Mouse (Mus musculus): ENCODE results near the gene Tnfaip2.

Tnfaip2 gene

GRCm38 (mm10) chr12:111428364-111428763 is 13.9 kb upstream of the Tnfaip2 start:
- no peak for DNase-seq (ENCODE audit: low spot score in 2 of 2)

- no peak for DNase-seq (ENCODE audit: low spot score in 2 of 2)
Measured at GRCm38 (mm10) chr12:111428961-111429911, 13.0 kb upstream of the Tnfaip2 start.

- no peak for DNase-seq (ENCODE audit: low spot score in 2 of 2)
Measured at GRCm38 (mm10) chr12:111430049-111430867, 12.0 kb upstream of the Tnfaip2 start.

- no peak for DNase-seq (ENCODE audit: low spot score in 2 of 2)
Measured at GRCm38 (mm10) chr12:111430868-111431817, 11.1 kb upstream of the Tnfaip2 start.

- DNase-seq (ENCODE audit: low spot score in 2 of 2), result no peak
Measured at GRCm38 (mm10) chr12:111432097-111432496, 10.2 kb upstream of the Tnfaip2 start.

GRCm38 (mm10) chr12:111432751-111433331 is 9.4 kb upstream of the Tnfaip2 start:
- DNase-seq (ENCODE audit: low spot score in 2 of 2), result no peak

- no peak for DNase-seq (ENCODE audit: low spot score in 2 of 2)
Measured at GRCm38 (mm10) chr12:111434164-111434744, 8.0 kb upstream of the Tnfaip2 start.

- DNase-seq (ENCODE audit: low spot score in 2 of 2), result no peak
Measured at GRCm38 (mm10) chr12:111434745-111435327, 7.4 kb upstream of the Tnfaip2 start.

GRCm38 (mm10) chr12:111436170-111436569 is 6.1 kb upstream of the Tnfaip2 start:
- DNase-seq (ENCODE audit: low spot score in 2 of 2), result no peak

- DNase-seq (ENCODE audit: low spot score in 2 of 2), result no peak
Measured at GRCm38 (mm10) chr12:111436640-111437039, 5.6 kb upstream of the Tnfaip2 start.

- DNase-seq (ENCODE audit: low spot score in 2 of 2), result no peak
Measured at GRCm38 (mm10) chr12:111437222-111437900, 4.9 kb upstream of the Tnfaip2 start.

- no peak for DNase-seq (ENCODE audit: low spot score in 2 of 2)
Measured at GRCm38 (mm10) chr12:111438850-111439249, 3.4 kb upstream of the Tnfaip2 start.

- DNase-seq (ENCODE audit: low spot score in 2 of 2), result no peak
Measured at GRCm38 (mm10) chr12:111440701-111441373, 1.4 kb upstream of the Tnfaip2 start.

GRCm38 (mm10) chr12:111441523-111441922 is 746 bp upstream of the Tnfaip2 start:
- no peak for DNase-seq (ENCODE audit: low spot score in 2 of 2)

GRCm38 (mm10) chr12:111443011-111443870 is 972 bp downstream of the Tnfaip2 start:
- no peak for DNase-seq (ENCODE audit: low spot score in 2 of 2)

GRCm38 (mm10) chr12:111443921-111444831 is 1.9 kb downstream of the Tnfaip2 start:
- no peak for DNase-seq (ENCODE audit: low spot score in 2 of 2)
